Mouse (Mus musculus): ENCODE measurements around the gene Nrl.

Nrl gene

DNA sequence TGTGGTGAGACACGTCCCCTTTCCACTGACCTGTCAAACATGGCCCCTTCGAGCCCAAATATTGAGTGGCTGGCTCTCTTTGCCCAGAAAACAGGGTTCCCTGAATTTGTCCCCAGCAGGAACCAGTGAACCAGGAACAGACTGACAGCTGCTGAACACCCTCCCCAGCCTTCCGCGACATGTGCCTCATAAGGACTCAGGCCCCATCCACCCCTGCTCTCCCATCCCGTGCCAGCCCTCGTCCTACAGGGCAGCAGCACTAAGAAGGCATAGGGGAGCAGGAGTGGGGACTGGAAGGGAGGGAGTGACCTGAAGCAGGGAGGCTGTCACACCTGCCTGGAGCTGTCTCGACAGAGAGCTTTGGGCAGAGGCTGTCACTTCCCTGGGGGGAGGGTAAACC lies 17.0 kb downstream of the Nrl start:
- peaks cover 15% of the 10 kb centered on the region for H3K4me1 ChIP-seq (replicated peaks; ENCODE audit: low read depth, low read length)
- no peak overlapping the region for H3K4me3 ChIP-seq (replicated peaks; ENCODE audit: low read length)
- no peaks in the 10 kb centered on the region for H3K36me3 ChIP-seq (ENCODE audit: insufficient read depth, low read length)
- peaks cover 6% of the 10 kb centered on the region for H3K9me3 ChIP-seq (ENCODE audit: low read length)
- peaks cover 35% of the 10 kb centered on the region for H3K27me3 ChIP-seq (ENCODE audit: insufficient read depth, low read length)
- no peak for TF ChIP-seq CTCF (conservative IDR thresholded peaks at IDR 0.05; ENCODE audit: low read length)
- no peak for TF ChIP-seq POU5F1 (IDR thresholded peaks at IDR 0.05; ENCODE audit: borderline replicate concordance, low read length)
- TF ChIP-seq NANOG (IDR thresholded peaks at IDR 0.05; ENCODE audit: borderline replicate concordance, low read length) = no peak

DNA sequence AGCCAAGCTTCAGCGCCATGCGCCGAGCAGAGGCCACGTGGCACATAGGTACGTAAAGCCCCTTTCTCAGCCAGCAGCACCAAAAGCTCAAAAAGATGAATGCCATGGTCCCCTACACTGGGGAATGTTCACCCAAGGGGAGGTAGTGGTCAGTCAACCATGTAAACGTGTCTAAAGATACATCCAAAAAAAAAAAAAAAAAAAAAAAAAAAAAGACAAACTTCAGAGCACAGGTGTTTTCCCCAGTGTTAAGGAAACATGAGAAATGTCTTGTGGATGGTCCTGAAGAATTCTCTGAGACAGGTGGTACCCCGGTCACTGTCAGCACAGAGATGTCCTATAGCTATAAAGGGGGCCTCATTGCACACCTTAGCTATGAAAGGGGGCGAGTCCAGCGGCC lies 19.2 kb downstream of the Nrl start:
- TF ChIP-seq NANOG (IDR thresholded peaks at IDR 0.05; ENCODE audit: borderline replicate concordance, low read length) (no peak), POU5F1 (IDR thresholded peaks at IDR 0.05; ENCODE audit: borderline replicate concordance, low read length) (no peak), CTCF (conservative IDR thresholded peaks at IDR 0.05; ENCODE audit: low read length) (no peak)
- no peak overlapping the region for H3K4me3 ChIP-seq (replicated peaks; ENCODE audit: low read length)

DNA sequence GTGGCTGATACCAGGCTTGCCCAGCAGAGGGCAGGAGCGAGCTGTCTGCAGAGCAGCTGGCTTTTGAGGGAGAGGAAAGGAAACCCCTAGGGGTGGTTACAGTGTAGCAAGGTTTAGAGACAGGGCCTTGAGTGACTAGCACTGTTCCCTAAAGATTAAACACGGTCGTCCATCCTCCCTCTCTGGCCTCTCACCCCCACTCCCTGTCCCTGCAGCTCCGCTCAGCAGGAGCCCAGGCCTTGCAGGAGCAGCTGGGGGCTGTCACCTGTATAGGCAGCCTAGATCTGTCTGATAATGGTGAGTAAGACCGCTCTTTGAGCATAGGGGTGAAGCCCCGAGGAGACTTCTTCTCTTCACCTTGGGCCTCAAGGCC lies 27.3 kb downstream of the Nrl start:
- no peaks in the 10 kb centered on the region for H3K36me3 ChIP-seq (ENCODE audit: insufficient read depth, low read length)
- TF ChIP-seq POU5F1 (IDR thresholded peaks at IDR 0.05; ENCODE audit: borderline replicate concordance, low read length) (no peak), NANOG (IDR thresholded peaks at IDR 0.05; ENCODE audit: borderline replicate concordance, low read length) (no peak), CTCF (conservative IDR thresholded peaks at IDR 0.05; ENCODE audit: low read length) (peak; percentile 99)
- H3K4me3 ChIP-seq (replicated peaks; ENCODE audit: low read length) = no peak overlapping the region
- H3K27me3 ChIP-seq (ENCODE audit: insufficient read depth, low read length) = peaks cover 84% of the 10 kb centered on the region
- H3K4me1 ChIP-seq (replicated peaks; ENCODE audit: low read depth, low read length) = peaks cover 61% of the 10 kb centered on the region
- H3K9me3 ChIP-seq (ENCODE audit: low read length) = no peaks in the 10 kb centered on the region

More for the DNA sequence above, 19.2 kb downstream of the Nrl start:
- Histone ChIP-seq H3K4me1 (replicated peaks; ENCODE audit: low read depth, low read length) (peaks cover 13% of the 10 kb centered on the region), H3K36me3 (ENCODE audit: insufficient read depth, low read length) (no peaks in the 10 kb centered on the region), H3K27me3 (ENCODE audit: insufficient read depth, low read length) (peaks cover 32% of the 10 kb centered on the region), H3K9me3 (ENCODE audit: low read length) (peaks cover 6% of the 10 kb centered on the region)

DNA sequence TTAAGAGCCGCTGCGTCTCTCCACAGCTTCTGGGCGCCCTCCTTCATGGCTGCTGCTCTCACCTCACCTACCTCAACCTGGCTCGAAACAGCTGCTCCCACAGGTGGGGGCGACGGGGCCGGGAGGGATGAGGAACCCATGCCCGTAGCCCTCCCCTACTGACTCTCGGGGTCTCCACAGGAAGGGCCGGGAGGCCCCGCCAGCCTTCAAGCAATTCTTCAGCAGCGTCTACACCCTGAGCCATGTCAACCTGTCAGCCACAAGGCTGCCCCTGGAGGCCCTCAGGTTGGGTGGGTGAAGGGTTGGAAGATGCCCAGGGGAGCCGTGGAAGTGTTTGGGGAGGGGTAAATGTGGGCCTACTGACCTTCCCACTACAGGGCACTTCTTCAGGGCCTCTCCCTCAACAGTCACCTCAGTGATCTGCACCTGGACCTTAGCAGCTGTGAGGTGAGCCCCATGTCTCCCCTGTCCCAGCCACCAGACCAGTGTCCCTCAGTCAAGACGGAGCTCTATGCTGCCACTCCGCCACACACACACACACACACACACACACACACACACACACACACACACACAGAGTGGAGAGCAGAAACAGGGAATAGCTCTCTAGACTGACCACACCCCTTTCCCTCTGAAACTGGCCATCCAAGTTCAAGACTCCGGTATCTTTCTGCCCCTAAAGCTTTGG lies 27.9 kb downstream of the Nrl start:
- 0 out of 2 replicates have a peak overlapping the region, but pooled peaks have one; percentile 10 for H3K4me3 ChIP-seq (replicated peaks; ENCODE audit: low read length)
- TF ChIP-seq CTCF (conservative IDR thresholded peaks at IDR 0.05; ENCODE audit: low read length) = no peak
- TF ChIP-seq NANOG (IDR thresholded peaks at IDR 0.05; ENCODE audit: borderline replicate concordance, low read length) = no peak
- TF ChIP-seq POU5F1 (IDR thresholded peaks at IDR 0.05; ENCODE audit: borderline replicate concordance, low read length) = no peak
- no peaks in the 10 kb centered on the region for H3K9me3 ChIP-seq (ENCODE audit: low read length)
- H3K27me3 ChIP-seq (ENCODE audit: insufficient read depth, low read length) = peaks cover 80% of the 10 kb centered on the region
- H3K36me3 ChIP-seq (ENCODE audit: insufficient read depth, low read length) = no peaks in the 10 kb centered on the region
- H3K4me1 ChIP-seq (replicated peaks; ENCODE audit: low read depth, low read length) = peaks cover 67% of the 10 kb centered on the region

DNA sequence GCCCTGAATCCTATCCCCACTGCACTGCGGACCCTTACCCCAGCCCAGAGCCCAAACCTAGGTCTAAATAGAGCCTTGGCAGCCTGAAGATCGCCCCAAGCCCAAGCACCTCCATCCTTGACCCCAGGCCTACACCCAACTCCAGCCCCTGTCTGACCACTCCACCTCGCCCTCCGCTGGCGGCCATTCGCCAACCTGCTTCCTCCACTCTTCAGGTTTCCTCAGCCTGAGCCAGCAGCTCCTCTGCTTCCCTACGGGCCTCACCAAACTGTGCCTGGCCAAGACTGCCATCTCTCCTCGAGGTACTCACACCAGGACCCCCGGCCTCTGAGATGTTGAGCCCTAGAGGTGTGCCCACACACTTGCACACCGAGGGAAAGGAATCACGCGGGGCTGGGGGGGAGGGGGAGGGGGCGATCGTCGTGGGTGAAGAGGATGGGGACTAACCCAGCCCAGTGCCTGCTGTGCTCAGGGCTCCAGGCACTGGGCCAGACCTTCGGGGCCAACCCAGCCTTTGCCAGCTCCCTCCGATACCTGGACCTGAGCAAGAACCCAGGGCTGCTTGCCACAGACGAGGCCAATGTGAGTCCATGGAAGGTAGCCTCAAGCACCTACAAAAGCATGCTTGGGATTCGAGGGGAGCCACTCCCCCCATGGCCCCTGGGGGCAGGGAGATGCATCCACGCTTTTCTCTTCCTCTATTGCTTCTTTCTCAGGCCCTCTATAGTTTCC lies 29.1 kb downstream of the Nrl start:
- Histone ChIP-seq H3K36me3 (ENCODE audit: insufficient read depth, low read length) (no peaks in the 10 kb centered on the region), H3K27me3 (ENCODE audit: insufficient read depth, low read length) (peaks cover 75% of the 10 kb centered on the region), H3K9me3 (ENCODE audit: low read length) (no peaks in the 10 kb centered on the region), H3K4me3 (replicated peaks; ENCODE audit: low read length) (no peak overlapping the region), H3K4me1 (replicated peaks; ENCODE audit: low read depth, low read length) (peaks cover 68% of the 10 kb centered on the region)
- TF ChIP-seq NANOG (IDR thresholded peaks at IDR 0.05; ENCODE audit: borderline replicate concordance, low read length) (no peak), CTCF (conservative IDR thresholded peaks at IDR 0.05; ENCODE audit: low read length) (no peak), POU5F1 (IDR thresholded peaks at IDR 0.05; ENCODE audit: borderline replicate concordance, low read length) (no peak)

DNA sequence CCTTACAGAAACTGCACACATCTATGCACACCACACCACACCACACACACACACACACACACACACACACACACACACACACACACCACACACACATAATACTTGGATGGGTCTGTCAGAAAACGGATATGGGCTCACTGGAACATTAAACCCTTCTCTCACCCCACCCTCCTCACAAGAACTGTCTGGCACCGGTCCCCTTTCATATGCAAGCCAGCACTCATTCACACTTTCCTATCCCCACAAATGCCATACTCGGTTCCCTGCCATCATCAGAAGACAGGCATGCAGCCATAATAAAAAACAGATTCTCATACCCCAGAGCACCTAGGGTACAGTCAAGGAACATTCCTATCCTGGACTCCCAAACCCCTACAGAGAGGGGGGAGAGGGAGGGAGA lies 32.7 kb downstream of the Nrl start:
- Histone ChIP-seq H3K27me3 (ENCODE audit: insufficient read depth, low read length) (peaks cover 64% of the 10 kb centered on the region), H3K36me3 (ENCODE audit: insufficient read depth, low read length) (no peaks in the 10 kb centered on the region), H3K4me1 (replicated peaks; ENCODE audit: low read depth, low read length) (peaks cover 55% of the 10 kb centered on the region), H3K4me3 (replicated peaks; ENCODE audit: low read length) (no peak overlapping the region), H3K9me3 (ENCODE audit: low read length) (no peaks in the 10 kb centered on the region)
- TF ChIP-seq POU5F1 (IDR thresholded peaks at IDR 0.05; ENCODE audit: borderline replicate concordance, low read length) (no peak), NANOG (IDR thresholded peaks at IDR 0.05; ENCODE audit: borderline replicate concordance, low read length) (no peak), CTCF (conservative IDR thresholded peaks at IDR 0.05; ENCODE audit: low read length) (no peak)

DNA sequence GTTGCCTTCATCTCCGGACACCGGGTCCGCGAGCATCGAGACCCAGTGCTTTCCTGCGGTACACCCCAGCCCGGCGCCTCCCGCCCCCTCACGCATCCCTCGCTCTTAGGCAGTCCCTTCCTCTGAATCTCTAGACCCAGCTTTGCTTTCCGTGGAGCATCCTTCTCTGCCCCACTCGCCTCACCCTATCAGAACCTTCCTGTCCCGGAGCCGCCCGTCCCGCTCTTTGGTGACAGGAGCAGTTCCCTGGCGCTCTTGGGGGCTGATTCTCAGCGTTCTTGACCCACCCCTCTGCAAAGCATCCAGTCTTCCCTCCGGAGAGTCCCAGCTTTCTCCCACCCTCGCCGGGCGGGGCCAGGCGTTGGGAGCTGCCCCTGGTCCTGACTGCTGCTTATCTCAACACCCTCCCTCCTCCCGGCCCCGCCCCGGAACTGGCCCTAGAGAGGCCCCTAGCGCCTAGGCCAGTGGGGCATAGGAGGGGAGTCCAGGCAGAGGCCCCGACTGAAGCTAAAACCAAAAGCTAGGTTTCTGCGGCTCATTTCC lies 33.4 kb downstream of the Nrl start:
- Histone ChIP-seq H3K4me3 (replicated peaks; ENCODE audit: low read length) (peak overlapping the region; percentile 88), H3K9me3 (ENCODE audit: low read length) (no peaks in the 10 kb centered on the region), H3K36me3 (ENCODE audit: insufficient read depth, low read length) (no peaks in the 10 kb centered on the region), H3K4me1 (replicated peaks; ENCODE audit: low read depth, low read length) (peaks cover 47% of the 10 kb centered on the region), H3K27me3 (ENCODE audit: insufficient read depth, low read length) (peaks cover 58% of the 10 kb centered on the region)
- TF ChIP-seq NANOG (IDR thresholded peaks at IDR 0.05; ENCODE audit: borderline replicate concordance, low read length) = no peak
- no peak for TF ChIP-seq CTCF (conservative IDR thresholded peaks at IDR 0.05; ENCODE audit: low read length)
- no peak for TF ChIP-seq POU5F1 (IDR thresholded peaks at IDR 0.05; ENCODE audit: borderline replicate concordance, low read length)

DNA sequence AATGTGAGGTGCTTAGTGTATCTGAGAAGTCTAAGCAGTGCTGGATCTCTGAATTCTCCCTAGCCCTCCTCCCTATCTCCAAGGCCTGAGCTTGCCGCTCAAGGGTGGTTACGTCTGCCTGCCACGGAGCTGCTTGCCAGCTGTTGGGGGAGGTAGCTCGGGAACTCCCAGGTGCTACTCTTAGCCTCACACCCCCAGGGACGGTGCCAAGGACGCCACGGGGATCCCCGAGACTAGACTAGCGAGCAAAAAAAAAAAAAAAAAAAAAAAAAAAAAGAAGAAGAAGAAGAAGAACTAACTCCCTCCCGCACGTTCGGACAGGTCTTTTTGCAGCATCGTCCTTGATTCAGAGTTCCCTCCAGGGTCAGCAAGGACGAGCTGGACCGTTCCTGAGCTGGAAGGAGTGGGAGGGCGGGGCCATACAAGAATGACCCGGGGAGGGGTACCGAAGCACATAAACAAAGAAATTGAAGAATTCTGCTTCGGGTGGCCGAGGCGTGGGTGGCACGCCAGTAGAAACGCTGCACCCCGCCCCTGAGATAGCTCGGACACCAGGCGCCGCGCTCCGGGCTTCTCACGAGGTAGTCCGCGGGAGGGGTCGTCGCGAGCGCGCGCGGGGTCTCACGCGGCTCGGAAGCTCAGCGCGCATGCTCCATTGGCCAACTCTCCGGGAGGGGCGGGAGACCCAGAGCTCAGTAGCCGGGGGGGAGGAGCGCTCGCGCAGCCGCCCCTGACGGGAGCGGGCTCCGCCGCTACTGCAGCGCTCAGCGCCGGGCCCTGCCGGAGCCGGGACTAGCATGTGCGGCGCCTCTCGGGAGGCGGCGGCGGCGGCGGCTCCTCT lies 34.2 kb downstream of the Nrl start, which contains the start of gene Carmil3:
Gene Carmil3 (plus strand): TSS at position 291 of the 841 bp plus-strand sequence.
- no peaks in the 10 kb centered on the region for H3K36me3 ChIP-seq (ENCODE audit: insufficient read depth, low read length)
- H3K9me3 ChIP-seq (ENCODE audit: low read length) = no peaks in the 10 kb centered on the region
- peaks cover 52% of the 10 kb centered on the region for H3K27me3 ChIP-seq (ENCODE audit: insufficient read depth, low read length)
- TF ChIP-seq NANOG (IDR thresholded peaks at IDR 0.05; ENCODE audit: borderline replicate concordance, low read length) (no peak), CTCF (conservative IDR thresholded peaks at IDR 0.05; ENCODE audit: low read length) (no peak), POU5F1 (IDR thresholded peaks at IDR 0.05; ENCODE audit: borderline replicate concordance, low read length) (no peak)
- H3K4me1 ChIP-seq (replicated peaks; ENCODE audit: low read depth, low read length) = peaks cover 41% of the 10 kb centered on the region
- H3K4me3 ChIP-seq (replicated peaks; ENCODE audit: low read length) = peak within 1 kb of the TSS; percentile 88

Data from E14TG2a.4 (cell line).